Mouse (Mus musculus): ENCODE measurements around the gene Camta1.

DNA sequence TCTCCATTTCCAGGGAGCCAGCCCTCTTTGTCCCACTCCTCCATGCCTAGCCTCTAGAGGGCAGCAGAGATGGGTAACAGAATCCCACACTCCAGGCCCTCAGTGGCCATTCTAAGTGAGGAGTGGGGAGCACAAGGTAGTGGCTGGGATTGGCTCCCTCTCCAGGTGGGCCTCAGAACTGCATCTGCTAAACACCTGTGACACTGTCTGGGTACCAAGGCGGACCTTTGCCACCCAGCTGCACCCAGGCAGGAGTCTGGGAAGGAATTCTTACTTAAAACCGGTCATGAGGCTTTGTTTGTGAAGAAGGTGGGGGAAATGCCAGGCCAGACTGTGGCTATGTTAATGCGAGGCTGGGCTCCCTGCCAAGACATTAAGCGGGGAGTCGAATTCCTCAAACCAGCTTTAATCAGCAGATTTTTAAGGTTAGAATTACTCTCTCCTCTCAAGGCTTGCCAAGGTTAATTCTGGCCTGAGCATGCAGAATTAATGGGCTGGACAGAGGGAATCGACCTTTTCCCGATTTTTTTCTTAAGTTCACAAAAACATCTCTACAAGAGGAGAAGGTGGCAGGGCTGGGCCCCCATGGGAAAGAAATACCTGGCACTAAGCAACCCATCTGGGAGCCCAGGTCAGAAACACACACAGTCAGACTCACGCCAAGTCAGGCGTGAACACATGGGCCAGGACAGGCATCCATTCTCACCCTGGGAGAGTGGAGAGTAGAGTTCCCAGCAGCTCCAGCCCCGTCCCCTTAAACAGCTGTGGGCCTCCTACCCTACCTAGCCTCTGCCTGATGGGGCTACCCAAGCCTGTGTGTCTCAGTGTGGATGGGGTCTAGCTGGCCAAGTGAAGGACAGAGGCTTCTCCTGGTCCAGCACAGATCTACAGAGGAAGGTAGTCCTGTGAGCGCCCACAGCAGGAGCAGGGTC, 559.2 kb downstream of the Camta1 start:
- no peak for TF ChIP-seq GATA1 (IDR thresholded peaks at IDR 0.05; ENCODE audit: low read length)
- no peak for TF ChIP-seq TAL1 (IDR thresholded peaks at IDR 0.05; ENCODE audit: low read length)
